Mouse (Mus musculus): ENCODE measurements around the gene Ier5. TPM values are rescaled to one million over a fixed set of nuclear protein-coding genes. Genes with fewer than 3 reads are reported as not detected.
A peak's percentile ranks its signal among the peaks of the same experiment; 100 is the strongest.

Gene Ier5
- polyA plus RNA-seq, 1 experiment = 5.3 TPM

DNA sequence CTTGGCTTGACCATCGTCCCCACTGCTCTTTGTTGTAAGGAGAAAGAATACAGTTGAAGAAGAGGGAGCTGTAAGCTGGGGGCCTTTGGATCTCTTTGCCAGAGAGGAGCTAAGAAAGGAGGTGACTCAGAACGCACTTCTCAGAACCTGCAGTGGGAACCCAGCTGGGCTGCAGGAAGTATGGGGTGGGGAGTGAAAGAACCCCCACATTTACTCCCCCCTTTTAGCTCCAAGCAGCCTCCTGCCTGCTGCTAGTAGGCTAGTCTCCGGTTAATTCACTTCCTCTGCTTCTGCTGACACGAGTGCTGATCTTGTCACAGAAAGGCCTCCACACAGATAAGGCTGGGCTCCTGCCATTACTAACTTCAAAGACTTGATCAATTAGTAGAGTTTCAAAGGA is 12.5 kb downstream of the Ier5 start:
- H3K4me3 ChIP-seq (ENCODE audit: control insufficient read depth, low read depth, low read length) = no peak overlapping the region
- H3K36me3 ChIP-seq (ENCODE audit: control insufficient read depth, insufficient read depth, low read length) = no peaks in the 10 kb centered on the region
- TF ChIP-seq POLR2A (IDR thresholded peaks at IDR 0.05; ENCODE audit: control insufficient read depth, low read depth, low read length) (no peak), CTCF (IDR thresholded peaks at IDR 0.05; ENCODE audit: control insufficient read depth, insufficient read depth, insufficient replicate concordance, low read depth, low read length) (no peak)
- peaks cover 27% of the 10 kb centered on the region for H3K4me1 ChIP-seq (ENCODE audit: control insufficient read depth, insufficient read depth, low read length)
- H3K27ac ChIP-seq (ENCODE audit: control insufficient read depth, insufficient read depth, low read depth, low read length) = no peak overlapping the region
- H3K27me3 ChIP-seq (ENCODE audit: control insufficient read depth, insufficient read depth, low read length) = no peaks in the 10 kb centered on the region

DNA sequence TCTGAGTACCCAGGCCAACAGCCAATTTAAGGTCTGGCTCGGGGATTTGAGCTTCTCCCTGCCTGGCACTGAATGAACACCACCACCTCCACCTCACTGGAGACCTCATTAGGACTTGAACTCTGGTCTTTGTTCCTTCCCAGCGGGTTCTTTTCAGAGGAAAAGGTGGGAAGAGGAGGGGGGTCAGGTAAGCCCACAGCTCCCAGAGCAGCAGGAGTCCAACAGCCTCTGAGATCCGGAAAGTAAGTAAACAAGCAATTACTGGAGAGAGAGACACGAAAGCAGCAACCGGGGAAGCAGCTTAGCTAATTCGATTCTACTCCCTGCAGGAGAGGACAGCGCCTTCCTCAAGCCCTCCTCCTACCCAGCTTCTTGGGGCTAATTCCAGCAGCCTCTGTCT is 13.0 kb downstream of the Ier5 start:
- Histone ChIP-seq H3K36me3 (ENCODE audit: control insufficient read depth, insufficient read depth, low read length) (no peaks in the 10 kb centered on the region), H3K4me1 (ENCODE audit: control insufficient read depth, insufficient read depth, low read length) (peaks cover 22% of the 10 kb centered on the region), H3K27ac (ENCODE audit: control insufficient read depth, insufficient read depth, low read depth, low read length) (no peak overlapping the region), H3K4me3 (ENCODE audit: control insufficient read depth, low read depth, low read length) (no peak overlapping the region), H3K27me3 (ENCODE audit: control insufficient read depth, insufficient read depth, low read length) (no peaks in the 10 kb centered on the region)
- TF ChIP-seq POLR2A (IDR thresholded peaks at IDR 0.05; ENCODE audit: control insufficient read depth, low read depth, low read length) (no peak), CTCF (IDR thresholded peaks at IDR 0.05; ENCODE audit: control insufficient read depth, insufficient read depth, insufficient replicate concordance, low read depth, low read length) (no peak)

DNA sequence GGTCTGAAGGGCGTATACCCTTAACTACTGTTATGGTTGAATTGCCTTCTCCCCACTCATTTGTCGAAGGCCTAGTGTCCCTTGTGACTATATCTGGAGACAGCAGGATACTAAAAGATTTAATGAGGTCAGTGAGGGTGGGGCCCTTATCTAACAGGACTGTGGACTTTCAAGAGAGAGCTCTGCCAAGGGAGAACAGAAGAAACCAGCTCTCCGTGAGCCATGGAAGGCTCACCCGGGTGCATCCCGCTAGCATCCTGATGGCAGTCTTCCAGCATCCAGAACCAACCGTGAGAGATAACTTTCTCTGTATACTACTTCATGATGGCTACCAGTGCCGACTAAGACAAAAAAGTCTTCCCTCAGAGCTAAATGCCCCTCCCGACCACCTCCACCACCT is 14.6 kb downstream of the Ier5 start:
- Histone ChIP-seq H3K4me1 (ENCODE audit: control insufficient read depth, insufficient read depth, low read length) (peaks cover 22% of the 10 kb centered on the region), H3K27ac (ENCODE audit: control insufficient read depth, insufficient read depth, low read depth, low read length) (no peak overlapping the region), H3K36me3 (ENCODE audit: control insufficient read depth, insufficient read depth, low read length) (no peaks in the 10 kb centered on the region), H3K4me3 (ENCODE audit: control insufficient read depth, low read depth, low read length) (no peak overlapping the region), H3K27me3 (ENCODE audit: control insufficient read depth, insufficient read depth, low read length) (no peaks in the 10 kb centered on the region)
- TF ChIP-seq CTCF (IDR thresholded peaks at IDR 0.05; ENCODE audit: control insufficient read depth, insufficient read depth, insufficient replicate concordance, low read depth, low read length) (no peak), POLR2A (IDR thresholded peaks at IDR 0.05; ENCODE audit: control insufficient read depth, low read depth, low read length) (no peak)

DNA sequence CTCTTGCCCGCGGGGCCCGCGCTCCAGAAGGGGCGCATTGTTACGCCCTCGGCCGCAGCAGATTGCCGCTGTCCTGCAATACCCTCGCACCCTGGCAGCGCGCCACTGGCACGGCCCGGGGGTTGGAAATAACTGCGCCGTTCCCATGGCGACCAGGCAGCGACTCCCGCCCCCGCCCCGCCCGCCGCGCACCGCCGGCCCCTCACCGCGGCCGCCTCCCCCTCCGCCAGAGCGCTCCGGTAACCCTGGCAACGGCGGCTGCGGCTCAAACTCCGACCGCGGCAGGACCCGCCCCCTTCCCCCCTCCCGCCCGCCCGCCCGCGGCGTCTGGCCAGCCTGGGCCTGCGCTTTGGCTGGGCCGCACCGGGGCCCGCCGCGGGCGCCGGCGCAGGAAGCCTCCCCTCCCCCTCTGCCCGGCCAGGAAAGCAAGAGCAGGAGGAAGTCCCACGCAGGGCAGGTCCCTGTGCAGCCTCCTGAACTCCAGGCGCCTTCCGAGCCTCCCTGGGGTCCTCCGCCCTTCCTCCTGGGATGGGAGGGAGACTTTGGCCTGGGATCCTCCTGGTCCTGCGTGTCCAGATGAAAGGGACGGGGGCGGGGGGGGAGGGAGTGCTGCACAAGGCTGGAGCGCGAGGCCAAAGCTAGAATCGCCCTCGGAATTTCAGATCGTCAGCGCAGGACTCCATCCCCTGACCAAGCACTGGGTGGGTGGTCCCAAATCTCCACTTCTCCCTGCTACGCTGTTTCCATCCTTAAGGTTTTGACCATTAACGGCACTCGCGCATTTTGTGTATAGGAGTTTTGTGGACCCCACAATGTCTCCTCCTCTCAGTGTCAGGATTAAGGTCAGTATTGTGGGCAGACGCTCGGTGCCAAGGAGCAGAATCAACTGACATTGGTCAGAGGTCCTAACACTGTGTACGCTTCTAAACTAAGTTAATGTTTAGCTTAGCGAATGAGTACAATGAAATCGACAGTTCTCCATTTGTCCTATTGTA is 15.9 kb downstream of the Ier5 start:
- TF ChIP-seq POLR2A (IDR thresholded peaks at IDR 0.05; ENCODE audit: control insufficient read depth, low read depth, low read length) (no peak), CTCF (IDR thresholded peaks at IDR 0.05; ENCODE audit: control insufficient read depth, insufficient read depth, insufficient replicate concordance, low read depth, low read length) (no peak)
- peak overlapping the region; percentile 93 for H3K4me3 ChIP-seq (ENCODE audit: control insufficient read depth, low read depth, low read length)
- peak overlapping the region; percentile 80 for H3K27ac ChIP-seq (ENCODE audit: control insufficient read depth, insufficient read depth, low read depth, low read length)
- no peaks in the 10 kb centered on the region for H3K36me3 ChIP-seq (ENCODE audit: control insufficient read depth, insufficient read depth, low read length)
- peaks cover 22% of the 10 kb centered on the region for H3K4me1 ChIP-seq (ENCODE audit: control insufficient read depth, insufficient read depth, low read length)
- H3K27me3 ChIP-seq (ENCODE audit: control insufficient read depth, insufficient read depth, low read length) = no peaks in the 10 kb centered on the region

DNA sequence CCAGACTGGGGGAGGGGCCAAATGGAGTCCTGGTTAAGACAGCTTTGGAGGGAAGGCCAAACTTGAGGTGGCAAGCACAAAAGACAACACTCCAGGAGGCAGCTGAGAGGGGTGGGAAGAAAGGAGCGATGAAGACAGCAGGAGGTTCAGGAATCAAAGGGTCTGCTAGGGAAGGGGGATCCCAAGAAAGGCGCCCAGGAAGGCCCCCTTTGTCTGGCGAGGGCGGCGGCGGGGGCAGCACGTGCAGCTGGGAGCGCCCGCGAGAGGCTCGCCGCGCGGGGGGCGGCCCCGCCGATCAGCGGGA is 16.5 kb downstream of the Ier5 start:
- Histone ChIP-seq H3K27ac (ENCODE audit: control insufficient read depth, insufficient read depth, low read depth, low read length) (peak overlapping the region; percentile 80), H3K4me3 (ENCODE audit: control insufficient read depth, low read depth, low read length) (peak overlapping the region; percentile 87), H3K4me1 (ENCODE audit: control insufficient read depth, insufficient read depth, low read length) (peaks cover 22% of the 10 kb centered on the region), H3K36me3 (ENCODE audit: control insufficient read depth, insufficient read depth, low read length) (no peaks in the 10 kb centered on the region), H3K27me3 (ENCODE audit: control insufficient read depth, insufficient read depth, low read length) (no peaks in the 10 kb centered on the region)
- TF ChIP-seq CTCF (IDR thresholded peaks at IDR 0.05; ENCODE audit: control insufficient read depth, insufficient read depth, insufficient replicate concordance, low read depth, low read length) (no peak), POLR2A (IDR thresholded peaks at IDR 0.05; ENCODE audit: control insufficient read depth, low read depth, low read length) (no peak)

DNA sequence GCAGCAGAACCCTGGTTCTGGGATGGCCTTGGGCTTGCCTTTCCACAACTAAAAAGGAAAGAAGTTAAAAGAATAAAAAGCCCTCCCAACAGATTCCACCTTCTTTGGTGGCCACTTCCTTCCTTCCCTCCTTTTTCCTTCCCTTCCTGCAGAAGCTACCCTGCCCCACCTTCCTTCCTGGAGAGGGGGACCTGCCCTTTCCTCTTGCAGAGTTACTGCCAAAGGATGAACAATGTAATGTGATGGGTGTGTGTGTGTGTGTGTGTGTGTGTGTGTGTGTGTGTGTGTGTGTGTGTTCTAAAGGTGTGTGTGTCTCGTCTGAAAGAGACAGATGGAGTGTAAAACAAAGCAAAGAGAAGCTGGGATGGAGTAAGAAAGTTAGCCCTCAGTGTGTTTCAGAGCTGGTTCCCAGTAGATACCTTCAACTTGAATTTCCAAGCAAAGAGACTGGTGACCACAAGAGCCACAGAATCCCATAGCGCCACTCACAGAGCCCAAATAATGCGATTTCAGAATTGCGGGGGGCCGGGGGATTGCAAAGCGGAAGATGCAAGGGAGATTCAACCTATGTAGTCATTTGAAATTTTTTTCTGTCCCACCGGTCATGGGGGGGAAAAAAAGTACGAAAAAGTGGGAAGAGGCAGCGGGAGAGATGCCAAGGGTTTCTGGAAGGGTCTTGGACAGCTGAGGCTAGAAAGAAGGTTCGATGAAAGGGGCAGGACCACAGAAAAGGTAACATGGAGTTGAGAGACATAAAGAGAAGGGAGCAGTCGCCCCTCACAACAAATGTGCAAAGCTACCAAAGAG is 17.1 kb downstream of the Ier5 start:
- TF ChIP-seq CTCF (IDR thresholded peaks at IDR 0.05; ENCODE audit: control insufficient read depth, insufficient read depth, insufficient replicate concordance, low read depth, low read length) = no peak
- no peak for TF ChIP-seq POLR2A (IDR thresholded peaks at IDR 0.05; ENCODE audit: control insufficient read depth, low read depth, low read length)
- peak overlapping the region; percentile 87 for H3K4me3 ChIP-seq (ENCODE audit: control insufficient read depth, low read depth, low read length)
- peaks cover 22% of the 10 kb centered on the region for H3K4me1 ChIP-seq (ENCODE audit: control insufficient read depth, insufficient read depth, low read length)
- peak overlapping the region; percentile 80 for H3K27ac ChIP-seq (ENCODE audit: control insufficient read depth, insufficient read depth, low read depth, low read length)
- no peaks in the 10 kb centered on the region for H3K36me3 ChIP-seq (ENCODE audit: control insufficient read depth, insufficient read depth, low read length)
- H3K27me3 ChIP-seq (ENCODE audit: control insufficient read depth, insufficient read depth, low read length) = no peaks in the 10 kb centered on the region

DNA sequence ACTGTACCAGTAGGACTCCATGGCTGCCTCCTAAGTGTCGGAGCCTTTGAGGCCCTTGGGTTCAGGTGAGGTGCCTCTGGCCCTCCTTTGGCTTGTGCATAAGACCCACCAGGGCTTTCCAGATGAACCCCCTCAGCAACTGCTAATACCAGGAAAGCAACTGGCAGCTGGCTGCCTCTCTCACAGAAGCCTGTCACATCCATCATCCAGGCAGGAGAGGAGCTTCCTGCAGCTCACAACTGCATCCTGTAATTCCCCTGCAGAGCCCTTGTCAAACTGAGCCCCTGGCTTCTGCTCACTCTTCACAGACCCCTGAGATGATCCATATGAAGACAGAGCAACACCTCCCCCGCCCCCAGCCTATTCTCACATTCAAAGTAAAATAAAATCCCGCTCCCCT is 21.8 kb downstream of the Ier5 start:
- no peaks in the 10 kb centered on the region for H3K36me3 ChIP-seq (ENCODE audit: control insufficient read depth, insufficient read depth, low read length)
- H3K27ac ChIP-seq (ENCODE audit: control insufficient read depth, insufficient read depth, low read depth, low read length) = no peak overlapping the region
- no peak for TF ChIP-seq CTCF (IDR thresholded peaks at IDR 0.05; ENCODE audit: control insufficient read depth, insufficient read depth, insufficient replicate concordance, low read depth, low read length)
- no peak for TF ChIP-seq POLR2A (IDR thresholded peaks at IDR 0.05; ENCODE audit: control insufficient read depth, low read depth, low read length)
- H3K4me3 ChIP-seq (ENCODE audit: control insufficient read depth, low read depth, low read length) = no peak overlapping the region
- H3K27me3 ChIP-seq (ENCODE audit: control insufficient read depth, insufficient read depth, low read length) = no peaks in the 10 kb centered on the region
- peaks cover 7% of the 10 kb centered on the region for H3K4me1 ChIP-seq (ENCODE audit: control insufficient read depth, insufficient read depth, low read length)

All from testis, adult 2 months (tissue).